Mouse (Mus musculus): ENCODE measurements at regions not wholly inside any gene's neighbourhood (a gene's known extent, or its start where the extent isn't known, plus 50 kb on each side); places are given as distances from the start of the nearest gene placed in this dataset.

- TF ChIP-seq CTCF (IDR thresholded peaks at IDR 0.05; ENCODE audit: control insufficient read depth, insufficient read depth, insufficient replicate concordance, low read depth, low read length): no peak
- no peak for TF ChIP-seq POLR2A (IDR thresholded peaks at IDR 0.05; ENCODE audit: control insufficient read depth, low read depth, low read length)
Measured at GRCm38 (mm10) chr9:5448180-5448579, 103.0 kb downstream of the Casp12 start.

Measured in testis, adult 2 months (tissue).